Mouse (Mus musculus) cerebellum, adult 8-10 months (tissue): ENCODE results near the gene Melk.
A peak's percentile ranks its signal among the peaks of the same experiment; 100 is the strongest.

Experiments
- DNase-seq: peaks from one replicate; pipeline ENCODE4 v3.0.0; 2022

The Melk gene

DNA sequence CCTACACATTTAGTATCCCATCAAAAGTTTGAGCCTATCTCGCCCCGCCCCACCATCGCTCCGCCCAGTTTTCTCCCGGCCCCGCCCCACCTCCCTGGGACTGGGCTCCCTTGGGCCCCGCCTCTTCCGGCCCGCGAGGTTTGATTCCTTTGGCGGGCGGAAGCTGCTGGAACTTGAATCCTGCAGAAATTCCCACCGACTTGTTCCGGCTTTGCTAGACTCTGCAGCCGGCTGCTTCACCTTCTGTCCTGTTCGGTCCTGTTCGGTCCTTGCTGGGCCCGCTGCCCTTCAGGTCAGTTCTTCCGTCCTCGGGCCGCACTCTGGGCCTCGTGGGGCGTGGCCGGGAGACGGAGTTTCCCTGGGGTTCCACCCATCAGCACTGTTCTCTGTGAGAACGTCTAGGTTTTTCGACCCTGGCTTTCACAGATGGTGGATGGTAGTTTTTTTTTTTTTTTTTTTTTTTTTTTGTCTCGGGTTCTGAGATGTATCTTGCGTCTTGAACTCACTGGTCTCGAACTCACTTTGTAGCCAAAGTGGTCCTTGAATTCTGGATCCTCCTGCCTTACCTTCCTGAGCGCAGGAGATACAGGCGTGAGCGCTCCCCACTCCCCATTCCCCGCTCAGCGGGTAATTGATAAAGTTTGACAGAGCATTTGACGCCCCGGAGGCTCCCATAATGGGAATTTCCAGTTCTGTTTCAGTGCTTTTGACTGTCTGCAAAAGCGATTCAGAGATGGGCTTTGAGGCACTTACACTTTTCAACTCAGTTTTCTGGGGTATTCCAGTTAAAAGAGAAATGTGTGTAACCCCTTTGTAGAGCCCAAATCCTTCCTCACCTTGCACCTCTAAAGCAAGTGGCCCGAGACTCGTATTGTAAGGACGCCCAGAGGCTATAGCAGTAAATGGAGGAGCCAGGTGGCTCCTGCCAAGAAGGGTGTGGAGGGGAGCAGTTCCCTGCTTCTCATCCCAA is at the start of gene Melk:
Gene Melk (plus strand): TSS at position 96 of the 970 bp plus-strand sequence.
- peak; percentile 28 for DNase-seq

GRCm38 (mm10) chr4:44251521-44251920 is 49.2 kb upstream of the Melk start:
- no peak for DNase-seq

- no peak for DNase-seq
Observed at GRCm38 (mm10) chr4:44251966-44252916, 48.4 kb upstream of the Melk start.

- DNase-seq = no peak
Observed at GRCm38 (mm10) chr4:44253191-44253590, 47.5 kb upstream of the Melk start.

- no peak for DNase-seq
Observed at GRCm38 (mm10) chr4:44254579-44254978, 46.1 kb upstream of the Melk start.

GRCm38 (mm10) chr4:44259126-44259525 is 41.5 kb upstream of the Melk start:
- DNase-seq = no peak

GRCm38 (mm10) chr4:44260244-44260643 is 40.4 kb upstream of the Melk start:
- no peak for DNase-seq

DNA sequence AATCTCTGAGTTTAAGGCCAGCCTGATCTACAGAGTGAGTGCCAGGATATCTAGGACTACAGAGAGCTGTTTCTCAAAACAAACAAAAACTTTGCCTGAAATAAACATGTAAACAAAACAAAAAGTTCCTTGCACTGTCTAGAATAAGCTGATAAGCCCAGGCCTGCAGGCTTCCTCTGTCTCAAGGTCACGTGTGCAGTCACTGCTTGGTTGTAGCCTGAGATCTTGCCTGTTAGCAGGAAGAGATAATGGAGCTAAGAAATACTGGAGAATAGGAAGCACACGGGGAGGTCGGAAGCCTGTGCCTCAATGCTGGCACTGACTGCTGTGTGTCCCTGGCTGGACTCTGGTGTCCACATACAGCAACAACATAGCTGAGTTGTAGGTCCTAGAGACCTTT is 35.2 kb upstream of the Melk start:
- no peak for DNase-seq

DNA sequence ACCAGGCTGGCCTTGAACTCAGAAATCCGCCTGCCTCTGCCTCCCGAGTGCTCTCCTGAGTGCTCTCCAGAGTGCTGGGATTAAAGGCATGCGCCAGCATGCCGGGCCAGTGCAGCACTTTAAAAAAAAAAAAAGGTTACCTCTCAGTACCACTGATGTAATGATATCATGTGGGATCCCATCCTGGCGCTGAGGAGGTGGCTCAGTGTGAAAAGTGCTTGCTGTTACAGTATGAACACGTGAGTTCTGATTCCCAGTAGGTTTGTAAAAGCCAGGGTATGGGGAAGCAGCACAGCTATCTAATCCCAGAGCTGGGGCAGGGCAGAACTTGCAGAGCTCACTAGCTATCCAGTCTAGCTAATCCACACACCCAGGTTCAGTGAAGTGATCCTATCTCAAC is 33.2 kb upstream of the Melk start:
- DNase-seq = no peak

- DNase-seq = no peak
Observed at GRCm38 (mm10) chr4:44269376-44269817, 31.3 kb upstream of the Melk start.

DNA sequence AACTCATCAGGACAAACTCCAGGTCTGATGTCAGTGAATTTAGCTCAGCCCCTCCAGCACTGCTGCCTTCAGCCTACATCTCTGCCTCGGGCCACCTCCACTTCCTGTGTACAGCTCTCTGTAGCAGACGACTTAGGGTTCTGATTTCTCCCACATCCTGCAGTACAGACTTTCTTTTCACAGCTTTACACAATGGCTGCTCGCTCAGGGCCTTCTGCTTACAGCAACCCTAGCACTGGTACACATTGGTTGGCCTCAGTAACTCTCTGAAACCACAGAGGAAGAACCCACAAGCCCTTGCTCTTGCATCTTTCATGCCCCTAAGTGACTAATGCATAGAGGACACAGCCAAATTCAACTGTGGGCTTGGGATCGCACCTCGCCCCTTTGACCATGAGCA is 29.5 kb upstream of the Melk start:
- no peak for DNase-seq

DNA sequence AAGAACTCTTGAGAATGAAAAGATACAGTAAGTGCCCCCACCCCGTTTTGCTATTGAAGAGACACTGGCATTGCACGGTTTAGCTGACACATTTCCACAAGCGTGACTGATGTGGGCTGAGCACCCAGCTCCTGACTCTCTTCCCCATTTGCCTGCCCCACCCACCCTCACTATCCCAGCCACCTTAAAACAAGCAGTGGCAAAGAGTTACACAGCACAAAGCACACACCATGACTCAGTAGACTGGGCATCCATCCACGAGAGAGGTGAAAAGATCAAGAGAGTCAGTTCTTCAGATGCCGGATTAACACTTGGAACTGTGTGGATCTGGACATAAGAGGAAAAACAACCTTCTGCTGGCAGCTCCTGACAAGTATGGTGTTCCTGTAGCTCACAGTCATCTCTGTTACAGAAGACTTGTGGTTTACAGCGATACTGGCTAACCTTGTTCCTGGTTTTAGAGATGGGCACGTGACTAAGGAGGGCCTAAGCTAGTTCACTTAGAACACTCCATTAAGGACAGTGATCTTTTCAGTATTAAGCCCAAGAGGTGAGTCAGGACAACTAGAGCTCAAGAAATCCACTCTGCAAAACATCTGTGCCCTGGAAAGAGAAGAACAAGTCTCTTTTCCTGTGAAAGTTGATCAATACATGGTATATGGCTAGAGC is 18.9 kb upstream of the Melk start:
- DNase-seq = no peak

- DNase-seq = peak; percentile 58
Observed at GRCm38 (mm10) chr4:44292534-44292933, 8.1 kb upstream of the Melk start.

- no peak for DNase-seq
Observed at GRCm38 (mm10) chr4:44295837-44296236, 4.8 kb upstream of the Melk start.

DNA sequence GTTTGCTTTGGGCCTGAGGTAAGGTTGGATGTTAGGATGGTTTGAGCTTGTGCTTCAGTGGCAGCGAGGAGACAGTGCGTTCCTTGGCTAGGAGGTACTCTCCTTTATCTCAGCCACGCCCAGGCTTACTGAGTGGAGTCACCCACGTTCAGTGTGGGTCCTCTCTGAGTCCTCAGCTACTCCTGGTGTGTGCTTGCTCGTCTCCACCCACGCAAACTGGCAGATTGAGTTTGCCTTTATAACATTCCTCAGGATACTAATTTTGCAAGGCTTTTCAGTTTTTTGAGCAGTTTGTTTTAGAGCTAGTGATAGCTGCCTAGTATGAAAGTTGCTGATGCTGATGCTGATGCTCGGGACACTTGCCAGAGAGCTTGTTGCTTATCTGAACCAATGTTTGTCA is 5.9 kb downstream of the Melk start:
- no peak for DNase-seq

- DNase-seq = no peak
Observed at GRCm38 (mm10) chr4:44310429-44310828, 9.8 kb downstream of the Melk start.

DNA sequence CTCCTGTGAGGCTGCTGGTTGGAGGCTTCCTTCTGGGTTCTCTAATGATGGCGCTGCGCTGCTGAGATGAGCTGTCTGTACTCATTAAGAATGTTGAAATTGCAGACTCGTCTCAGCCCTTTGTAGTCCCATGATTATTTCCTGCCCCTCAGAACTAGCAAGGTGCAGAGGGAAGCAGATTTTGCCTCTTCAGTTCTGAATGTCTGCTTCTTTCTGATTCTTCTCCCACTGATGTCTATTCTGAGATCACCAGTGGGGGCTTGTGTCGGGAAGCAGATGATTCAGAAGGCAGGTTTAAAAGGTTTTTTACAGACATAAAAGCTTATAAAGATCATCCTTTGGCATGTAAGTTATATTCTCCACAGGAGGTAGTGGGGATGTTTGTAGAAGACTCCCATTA is 10.2 kb downstream of the Melk start:
- DNase-seq = no peak

DNA sequence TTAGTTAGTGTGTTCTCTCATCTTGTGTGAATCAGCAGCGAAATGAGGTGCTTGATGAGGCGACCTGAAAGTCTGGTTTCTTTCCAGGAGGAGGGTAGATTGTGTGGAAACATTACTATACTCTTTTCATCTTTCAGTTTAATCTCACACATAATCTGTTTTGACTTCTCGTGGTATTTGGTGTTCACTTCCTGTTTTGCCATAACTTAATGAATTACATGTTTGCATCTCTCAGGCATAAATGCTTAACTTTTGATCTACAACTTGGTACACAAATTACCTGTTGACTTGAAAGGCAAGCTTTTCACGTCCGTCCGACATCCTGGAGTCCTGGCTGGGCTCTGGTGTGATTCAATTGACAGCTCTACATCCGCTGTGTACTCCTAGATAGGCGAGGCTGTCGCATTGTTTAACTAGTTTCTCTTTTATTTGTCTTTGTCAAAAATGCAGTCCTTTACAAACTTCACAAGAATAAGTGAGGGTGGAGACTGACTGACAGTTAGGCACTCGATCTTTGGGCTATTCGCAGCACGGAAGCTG is 15.7 kb downstream of the Melk start:
- DNase-seq = no peak

DNA sequence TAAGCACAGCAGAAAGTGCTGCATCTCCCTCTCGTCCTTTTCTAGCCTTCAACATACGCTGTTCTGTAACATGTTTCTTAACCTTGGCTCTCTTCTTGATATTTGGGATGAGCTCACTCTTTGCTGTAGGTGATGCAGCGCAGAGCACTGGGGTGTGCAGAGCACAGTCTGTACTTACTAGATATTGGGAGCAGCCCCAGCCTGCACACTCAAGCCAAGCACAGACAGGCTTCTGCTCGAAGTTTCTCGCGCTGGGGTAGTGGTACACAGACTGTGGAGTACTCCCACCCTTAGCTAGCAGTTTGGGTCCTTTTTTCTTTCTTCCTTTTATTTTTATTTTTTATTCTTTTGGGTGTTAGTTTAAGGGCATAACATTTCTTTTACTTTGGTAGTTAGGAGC is 19.8 kb downstream of the Melk start:
- DNase-seq = no peak

DNA sequence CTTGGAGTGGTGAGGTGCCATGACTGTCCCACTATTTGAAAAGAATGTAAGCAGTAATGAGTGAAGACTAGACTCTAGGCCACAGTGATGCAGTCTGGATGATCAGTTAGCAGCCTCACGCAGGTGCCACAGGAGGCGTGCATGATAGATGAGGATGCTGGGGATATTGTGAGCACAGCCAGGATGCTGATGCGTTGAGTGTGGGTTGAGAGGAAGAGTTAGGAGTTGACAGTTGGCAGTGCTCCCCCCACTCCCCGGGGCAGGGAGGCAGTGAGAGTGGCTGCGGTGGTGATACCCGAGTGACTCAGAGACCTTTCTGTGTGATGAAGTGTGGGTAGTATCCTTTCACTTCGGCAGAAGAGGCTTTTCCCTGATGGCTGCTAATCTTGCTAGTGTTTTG is 21.4 kb downstream of the Melk start:
- DNase-seq = no peak

DNA sequence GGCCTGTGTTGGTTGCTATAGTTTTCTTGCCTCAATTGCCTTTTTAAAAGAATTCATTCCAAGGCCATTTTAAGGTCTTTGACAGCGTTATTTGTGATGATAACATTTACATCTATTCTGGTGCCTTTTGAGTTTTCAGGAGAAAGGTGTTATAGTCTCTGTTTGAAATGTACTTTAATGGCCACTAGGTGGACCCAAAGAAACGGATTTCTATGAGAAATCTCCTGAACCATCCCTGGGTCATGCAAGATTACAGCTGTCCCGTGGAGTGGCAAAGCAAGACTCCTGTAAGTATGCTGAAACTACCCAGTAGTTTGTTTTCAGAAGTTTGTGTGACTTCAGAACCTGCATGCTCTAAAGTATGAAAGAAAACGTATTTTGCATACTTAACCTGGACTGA is 24.8 kb downstream of the Melk start:
- DNase-seq = no peak

DNA sequence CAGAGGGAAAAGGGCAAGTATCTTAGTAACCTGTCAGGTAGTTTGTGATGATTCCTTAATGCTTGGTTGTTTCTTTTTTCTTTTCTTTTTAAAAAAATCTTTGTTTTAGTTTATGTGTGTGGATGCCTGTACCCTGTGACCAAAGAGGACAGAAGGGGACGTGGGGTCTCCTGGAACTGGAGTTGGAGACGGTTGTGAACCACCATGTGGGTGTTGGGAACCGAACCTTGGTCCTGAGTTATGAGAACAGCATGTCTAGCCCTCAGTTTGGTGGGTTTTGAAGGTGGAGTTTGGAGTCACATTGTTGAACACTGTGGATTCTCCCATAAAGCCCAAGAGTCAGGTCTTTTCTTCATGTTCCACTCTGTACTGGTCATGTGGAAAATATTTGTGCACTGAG is 26.0 kb downstream of the Melk start:
- no peak for DNase-seq

- no peak for DNase-seq
Observed at GRCm38 (mm10) chr4:44327976-44328375, 27.3 kb downstream of the Melk start.
